Mouse (Mus musculus) right cerebral cortex, postnatal 25 days (tissue): ENCODE results near the gene Fbxo42.

Experiments
- DNase-seq: peaks from one replicate; pipeline ENCODE4 v3.0.0; 2022

Fbxo42 gene

GRCm38 (mm10) chr4:141222752-141223151 is 75.0 kb downstream of the Fbxo42 start:
- no peak for DNase-seq

DNA sequence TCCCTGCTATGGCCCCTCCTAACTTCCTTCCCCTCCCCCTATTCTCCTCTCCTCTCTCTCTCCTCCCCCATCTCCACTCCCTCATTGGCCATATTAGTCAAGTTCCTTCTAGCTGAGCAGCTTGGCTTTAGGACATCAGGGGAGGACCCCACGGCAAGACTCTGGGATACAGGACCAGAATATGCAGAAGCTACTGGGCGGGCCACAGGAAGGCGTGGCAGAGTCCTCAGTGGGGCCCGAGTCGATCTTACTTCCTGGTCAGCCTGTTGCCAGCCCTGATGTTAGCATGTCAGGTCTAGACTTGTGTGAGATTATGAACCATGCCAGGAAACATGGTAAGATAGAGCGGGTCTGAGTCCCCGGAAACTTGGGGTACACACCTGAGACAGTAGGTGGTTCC is 81.0 kb downstream of the Fbxo42 start:
- no peak for DNase-seq

DNA sequence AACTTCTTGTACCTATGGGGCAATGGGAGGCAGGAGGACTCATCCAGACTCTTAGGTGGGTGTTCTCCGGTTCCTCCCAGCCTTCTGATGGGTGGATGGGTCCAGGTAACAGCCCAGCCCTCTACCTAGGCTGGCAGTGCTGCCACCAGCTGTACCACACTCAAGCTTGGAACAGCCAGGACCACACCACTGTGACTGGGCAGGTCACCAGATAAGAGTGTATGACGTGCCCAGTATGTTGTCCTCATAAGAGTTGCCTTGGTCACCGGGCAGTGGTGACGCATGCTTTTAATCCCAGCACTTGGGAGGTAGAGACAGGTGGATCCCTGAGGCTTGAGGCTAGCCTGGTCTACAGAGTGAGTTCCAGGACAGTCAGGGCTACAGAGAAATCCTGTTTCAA is 85.5 kb downstream of the Fbxo42 start:
- no peak for DNase-seq

DNA sequence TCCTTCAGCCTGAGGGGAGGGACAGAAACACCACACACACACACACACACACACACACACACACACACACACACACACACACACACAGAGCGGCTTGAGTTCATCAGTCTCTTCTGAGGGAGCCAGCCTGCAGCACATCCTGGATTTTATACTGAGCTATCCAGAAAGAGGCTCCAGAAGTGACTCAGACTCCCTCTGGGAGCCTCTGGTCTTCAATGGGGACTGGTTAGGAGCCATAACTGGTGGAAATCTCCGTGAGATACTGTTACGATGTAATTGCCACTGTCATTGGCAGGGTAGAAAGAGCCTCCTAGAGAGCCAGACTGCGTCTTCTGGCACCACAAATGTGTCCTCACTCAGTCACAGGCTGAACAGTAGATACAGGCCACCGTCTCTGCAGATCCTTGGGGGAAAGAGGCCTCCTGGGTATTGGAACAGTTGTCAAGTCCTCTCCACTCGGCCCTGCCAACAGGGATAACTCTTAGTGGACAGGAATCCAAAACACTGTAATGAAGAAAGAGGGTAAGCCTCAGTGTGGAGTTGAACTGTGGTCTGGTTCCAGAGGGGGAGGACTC is 87.9 kb downstream of the Fbxo42 start:
- DNase-seq, result no peak

- no peak for DNase-seq
Measured at GRCm38 (mm10) chr4:141236856-141237255, 89.1 kb downstream of the Fbxo42 start.

DNA sequence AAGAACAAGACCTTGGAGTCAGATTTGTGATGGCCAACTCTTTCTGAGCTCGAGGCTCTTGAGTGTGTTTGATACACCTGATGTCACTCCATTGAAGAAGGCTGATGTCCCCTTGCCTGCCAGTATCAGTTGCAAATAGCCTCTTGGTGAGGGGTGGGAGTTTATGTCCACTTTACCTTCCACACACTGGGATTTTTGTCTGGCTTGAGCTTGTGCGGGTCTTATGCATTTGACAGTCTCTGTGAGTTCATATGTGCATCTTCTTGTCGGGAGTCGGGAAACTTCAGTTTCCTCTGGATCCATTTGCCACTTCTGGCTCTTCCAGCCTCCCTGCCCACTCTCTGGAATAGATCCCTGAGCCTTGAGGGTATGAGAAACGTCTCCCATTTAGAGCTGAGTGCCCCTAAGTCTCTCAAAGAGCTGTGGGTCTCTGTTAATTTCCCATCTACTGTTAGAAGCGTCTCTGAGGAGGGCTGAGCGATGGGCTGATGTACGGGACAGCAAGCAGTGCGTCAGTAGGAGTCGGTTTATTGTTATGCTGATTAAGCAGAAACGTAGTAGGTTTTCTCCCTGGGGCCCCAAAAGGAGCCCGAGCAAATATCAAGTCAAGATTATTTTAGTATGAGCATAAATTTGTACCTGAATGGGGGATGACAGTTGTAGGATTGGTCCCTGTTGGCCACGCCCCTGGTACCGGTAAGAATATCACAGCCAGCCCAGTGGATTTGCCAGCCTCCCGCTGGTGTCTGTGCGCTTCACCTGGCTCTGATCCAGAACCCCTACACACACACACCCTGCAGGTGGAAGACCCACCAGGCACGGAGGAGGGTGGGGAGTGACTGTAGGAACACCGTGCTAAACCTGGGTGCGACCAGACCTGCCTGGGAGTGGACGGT is 91.0 kb downstream of the Fbxo42 start:
- DNase-seq, result no peak

- DNase-seq, result peak; percentile 61
Measured at GRCm38 (mm10) chr4:141239388-141240125, 91.8 kb downstream of the Fbxo42 start, which contains the start of gene Arhgef19. Gene Arhgef19, plus strand, starts transcription at chr4:141239499.

DNA sequence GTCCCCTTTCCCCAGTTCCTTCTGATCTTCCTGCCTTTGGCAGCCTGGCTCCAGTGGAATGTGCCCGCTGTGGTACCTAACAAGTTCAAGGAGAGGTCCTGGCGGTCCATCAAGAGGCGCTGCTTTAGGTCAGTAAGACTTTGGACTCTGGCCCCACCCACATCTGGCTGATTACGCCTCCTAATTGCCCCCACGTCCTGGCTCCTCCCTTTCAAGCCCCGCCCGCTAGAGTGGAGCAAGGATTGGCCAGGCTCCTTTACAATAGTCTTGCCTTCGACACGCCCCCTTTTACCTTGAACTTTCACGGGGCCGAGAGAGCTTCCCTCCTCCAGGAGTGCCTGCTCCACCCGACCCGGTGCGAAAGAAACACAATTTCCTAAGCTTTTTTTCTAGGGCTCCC is 92.9 kb downstream of the Fbxo42 start:
- DNase-seq, result no peak

- no peak for DNase-seq
Measured at GRCm38 (mm10) chr4:141241861-141242260, 94.1 kb downstream of the Fbxo42 start.

DNA sequence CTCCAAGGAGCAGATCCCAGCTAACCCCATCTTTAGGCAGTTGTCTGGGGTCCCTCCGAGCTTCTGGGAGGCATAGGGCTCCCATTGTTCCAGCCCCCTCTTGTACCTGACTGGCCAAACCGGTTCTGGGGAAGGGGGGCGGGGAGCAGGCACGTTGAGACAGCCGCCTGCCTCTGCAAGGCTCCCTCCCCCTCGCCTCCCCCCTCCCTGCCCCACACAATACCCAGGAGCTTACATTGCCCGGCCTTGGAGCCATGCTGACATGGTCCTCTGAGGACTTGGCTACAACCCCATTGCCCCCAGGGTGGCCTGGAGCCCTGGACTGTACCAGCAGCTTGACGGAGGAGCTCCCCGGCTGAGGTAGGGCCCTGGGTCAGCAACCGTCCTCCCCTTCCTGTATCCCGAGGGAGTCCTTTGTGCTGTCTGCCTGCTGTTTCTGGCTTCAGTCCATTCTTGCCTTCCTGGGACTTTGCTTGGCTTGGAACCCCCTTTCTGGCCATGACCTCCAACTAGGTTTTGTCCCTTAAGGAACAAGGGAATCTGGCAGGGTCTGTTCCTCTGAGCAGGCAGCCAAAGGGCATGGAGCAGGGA is 95.0 kb downstream of the Fbxo42 start:
- no peak for DNase-seq

DNA sequence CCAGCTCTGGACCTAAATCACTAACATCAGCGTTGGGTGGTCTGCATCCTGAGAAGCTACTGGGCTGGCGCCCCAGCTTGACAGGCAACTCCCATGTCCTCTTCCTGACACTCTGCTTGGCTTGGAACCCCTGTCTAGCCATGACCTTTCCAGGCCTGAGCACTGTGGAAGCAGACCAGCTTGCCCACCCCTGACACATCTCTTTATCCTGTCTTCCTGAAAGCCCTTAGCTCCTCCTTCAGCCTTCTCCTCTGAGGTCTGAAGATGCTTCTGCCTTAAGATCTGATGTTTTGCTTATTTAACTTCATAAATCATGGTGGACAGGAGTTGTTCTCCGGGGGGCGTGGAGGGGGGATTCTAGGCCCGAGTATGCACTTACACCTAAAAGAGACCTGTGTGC is 95.9 kb downstream of the Fbxo42 start:
- DNase-seq, result no peak

GRCm38 (mm10) chr4:141244401-141244800 is 96.7 kb downstream of the Fbxo42 start:
- no peak for DNase-seq

- peak; percentile 61 for DNase-seq
Measured at GRCm38 (mm10) chr4:141244931-141245425, 97.3 kb downstream of the Fbxo42 start.

DNA sequence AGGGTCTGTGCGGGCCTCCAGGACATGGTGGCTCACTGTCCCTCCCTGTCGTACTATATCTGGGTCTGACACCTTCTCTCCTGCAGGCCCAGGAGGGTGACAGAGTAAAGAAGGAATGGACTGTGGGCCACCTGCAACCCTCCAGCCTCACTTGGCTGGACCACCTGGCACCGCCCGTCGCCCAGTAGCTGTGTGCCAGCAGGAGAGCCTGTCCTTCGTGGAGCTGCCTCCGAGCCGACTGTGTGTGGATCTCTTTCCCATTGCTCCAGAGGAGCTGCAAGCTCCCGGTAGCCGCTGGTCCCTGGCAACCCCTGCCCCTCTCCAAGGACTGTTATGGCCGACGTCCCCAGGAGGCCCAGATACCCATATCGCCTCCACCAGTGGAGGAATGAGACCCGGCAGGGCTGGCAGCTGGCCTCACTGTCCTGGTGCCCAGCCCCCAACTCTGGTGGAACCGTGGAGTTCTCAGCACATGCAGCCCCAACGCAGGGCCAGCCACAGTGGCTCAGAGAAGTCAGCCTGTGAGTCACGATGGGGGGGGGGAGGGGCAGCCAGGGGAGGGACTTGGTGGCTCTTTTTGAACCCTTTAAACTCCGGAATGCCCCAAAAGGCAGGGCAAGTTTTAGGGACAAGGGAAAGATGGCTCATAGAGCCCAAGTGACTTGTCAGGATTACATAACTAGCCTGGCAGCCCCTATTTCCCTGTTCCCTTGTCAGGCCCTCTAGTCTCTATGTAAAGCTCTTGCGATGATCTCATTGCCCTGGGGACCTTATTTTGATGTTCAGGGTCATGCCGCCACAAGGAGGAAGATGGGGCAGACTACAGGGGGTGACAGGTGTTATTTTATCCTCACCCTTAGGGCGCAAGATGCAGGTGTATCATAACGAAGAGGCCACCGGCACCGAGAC is 98.6 kb downstream of the Fbxo42 start:
- no peak for DNase-seq

GRCm38 (mm10) chr4:141246998-141247350 is 99.3 kb downstream of the Fbxo42 start:
- no peak for DNase-seq

DNA sequence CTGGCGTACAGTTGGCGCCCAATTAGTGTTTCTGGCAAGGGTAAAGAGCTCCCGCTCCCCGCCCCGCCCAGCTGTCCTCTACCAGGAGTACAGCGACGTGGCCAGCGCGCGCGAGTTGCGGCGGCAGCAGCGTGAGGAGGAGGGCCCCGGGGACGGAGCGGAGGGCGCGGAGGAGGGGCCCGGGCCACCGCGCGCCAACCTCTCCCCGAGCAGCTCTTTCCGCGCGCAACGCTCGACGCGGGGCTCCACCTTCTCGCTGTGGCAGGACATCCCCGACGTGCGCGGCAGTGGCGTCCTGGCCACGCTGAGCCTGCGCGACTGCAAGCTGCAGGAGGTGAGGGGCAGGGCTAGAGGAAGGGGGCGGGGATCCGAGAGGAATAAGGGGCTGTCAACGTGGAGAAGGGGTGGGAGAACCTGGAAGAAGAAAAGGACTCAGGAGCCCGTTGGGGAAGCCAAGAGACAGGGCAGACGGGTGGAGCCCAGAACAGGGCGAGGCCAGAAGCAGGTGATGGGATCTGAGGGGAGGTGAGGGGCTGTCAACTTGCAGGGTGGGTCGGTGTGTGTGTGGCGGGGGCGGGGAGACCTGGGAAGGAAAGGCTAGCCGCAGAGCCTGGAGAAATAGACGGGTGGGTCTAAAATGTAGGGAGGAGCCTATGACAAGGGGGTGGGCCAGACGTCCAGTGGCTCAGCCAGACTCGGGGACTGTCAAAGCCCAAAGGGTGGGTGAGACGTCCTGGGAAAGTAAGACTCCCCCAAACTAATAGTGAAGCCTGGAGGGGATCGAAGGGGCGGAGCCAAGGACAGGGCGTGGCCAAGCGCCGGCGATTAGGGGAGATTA is 100.3 kb downstream of the Fbxo42 start:
- DNase-seq, result no peak

DNA sequence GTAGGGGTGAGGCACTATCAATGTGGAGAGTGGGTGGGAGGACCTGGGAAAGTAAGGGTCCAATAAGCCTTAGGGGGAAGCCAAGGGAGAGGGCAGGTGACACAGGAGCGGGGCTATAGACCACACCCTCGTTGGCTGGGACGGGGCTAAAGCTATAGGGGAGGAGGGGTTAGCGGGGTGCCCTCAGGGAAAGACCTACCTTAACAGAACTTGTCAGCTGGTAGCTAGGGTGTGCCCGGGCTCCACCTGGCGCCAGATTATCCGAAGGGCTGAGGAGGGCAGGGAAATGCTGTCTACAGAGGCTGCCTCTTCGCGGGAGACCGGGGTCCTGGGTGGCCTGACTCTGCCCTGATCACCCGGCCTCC is 100.9 kb downstream of the Fbxo42 start:
- DNase-seq, result no peak

DNA sequence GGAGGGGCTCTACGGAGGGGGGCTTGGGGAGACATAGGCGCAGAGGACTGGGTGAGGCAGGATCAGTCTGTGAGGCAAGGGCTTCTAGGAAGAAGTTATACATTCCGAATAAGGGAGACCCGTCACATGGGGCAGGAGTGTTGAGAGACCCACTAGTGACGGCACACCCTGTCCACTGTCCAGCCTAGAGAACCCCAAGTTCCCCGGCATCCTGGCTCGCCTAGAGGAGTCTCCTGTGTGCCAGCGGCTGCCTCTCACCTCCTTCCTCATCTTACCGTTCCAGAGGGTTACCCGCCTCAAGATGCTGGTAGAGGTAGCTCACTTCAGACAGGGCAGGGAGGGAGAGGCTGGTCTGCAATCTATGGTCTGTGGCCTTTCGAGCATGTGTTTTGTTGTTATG is 101.7 kb downstream of the Fbxo42 start:
- DNase-seq, result no peak

GRCm38 (mm10) chr4:141251071-141251470 is 103.4 kb downstream of the Fbxo42 start:
- no peak for DNase-seq

DNA sequence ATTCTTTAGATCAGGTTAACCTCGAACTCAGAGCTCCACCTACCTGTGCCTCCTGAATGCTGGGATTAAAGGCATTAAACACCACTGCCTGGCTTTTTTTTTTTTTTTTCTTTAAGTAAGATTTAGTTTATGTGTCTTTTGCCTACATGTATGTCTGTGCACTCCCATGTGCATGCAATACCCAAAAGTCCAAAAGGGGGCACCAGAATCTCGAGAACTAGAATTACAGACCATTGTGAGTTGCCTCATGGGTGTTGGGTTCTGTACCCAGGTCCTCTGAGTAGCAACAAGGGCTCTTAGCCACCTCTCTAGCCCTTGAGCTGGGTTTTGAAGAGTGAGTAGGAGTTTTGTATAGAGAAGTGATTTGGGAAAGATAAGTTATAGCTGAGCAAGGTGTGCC is 104.9 kb downstream of the Fbxo42 start:
- DNase-seq, result no peak
